Mouse (Mus musculus) cerebellum, adult 9-10 months (tissue): ENCODE results near the gene Zfp524.

Experiments used
- DNase-seq: peaks from one replicate; pipeline ENCODE4 v3.0.0; 2022

The Zfp524 gene

GRCm38 (mm10) chr7:5052438-5052837 lies 38.2 kb downstream of the Zfp524 start:
- DNase-seq, result peak; percentile 52

- DNase-seq, result peak; percentile 54
These were observed 38.7 kb downstream of the Zfp524 start for GRCm38 (mm10) chr7:5052931-5053343.

- peak; percentile 54 for DNase-seq
These were observed 39.4 kb downstream of the Zfp524 start for GRCm38 (mm10) chr7:5053456-5054179.

GRCm38 (mm10) chr7:5056651-5057263 lies 42.5 kb downstream of the Zfp524 start:
- peak; percentile 72 for DNase-seq

- peak; percentile 61 for DNase-seq
These were observed 43.2 kb downstream of the Zfp524 start for GRCm38 (mm10) chr7:5057381-5057780.

- DNase-seq, result peak; percentile 61
These were observed 43.6 kb downstream of the Zfp524 start for GRCm38 (mm10) chr7:5057804-5058203.

GRCm38 (mm10) chr7:5058631-5059030 lies 44.4 kb downstream of the Zfp524 start:
- DNase-seq, result peak; percentile 66

GRCm38 (mm10) chr7:5059421-5059820 lies 45.2 kb downstream of the Zfp524 start:
- peak; percentile 69 for DNase-seq

- peak; percentile 94 for DNase-seq
These were observed 46.1 kb downstream of the Zfp524 start for GRCm38 (mm10) chr7:5060239-5060731.

GRCm38 (mm10) chr7:5060944-5061773 lies 46.9 kb downstream of the Zfp524 start:
- DNase-seq, result peak; percentile 99

- DNase-seq, result peak; percentile 93
These were observed 47.7 kb downstream of the Zfp524 start, which contains the start of gene U2af2 for GRCm38 (mm10) chr7:5061774-5062359. Gene U2af2 (plus strand): TSS chr7:5062143.

- peak; percentile 80 for DNase-seq
These were observed 48.3 kb downstream of the Zfp524 start for GRCm38 (mm10) chr7:5062360-5063001.

- no peak for DNase-seq
These were observed 50.7 kb downstream of the Zfp524 start for GRCm38 (mm10) chr7:5064886-5065285.
